Mouse (Mus musculus): ENCODE results near the gene Lhpp. TPM values are rescaled to one million over a fixed set of nuclear protein-coding genes. Genes with fewer than 3 reads are reported as not detected.

The Lhpp gene
- polyA plus RNA-seq (2015; fragmentation: Nextera tagmentation; extraction: Ambion mirVana) = 8.8 and 10.6 TPM in 2 replicates

GRCm38 (mm10) chr7:132610468-132611318 is at the start of gene Lhpp:
Lhpp (plus strand) TSS chr7:132610638.

GRCm38 (mm10) chr7:132576116-132576650 is 34.3 kb upstream of the Lhpp start, which contains the start of gene Oat:
Oat (minus strand) TSS chr7:132576398.

DNA sequence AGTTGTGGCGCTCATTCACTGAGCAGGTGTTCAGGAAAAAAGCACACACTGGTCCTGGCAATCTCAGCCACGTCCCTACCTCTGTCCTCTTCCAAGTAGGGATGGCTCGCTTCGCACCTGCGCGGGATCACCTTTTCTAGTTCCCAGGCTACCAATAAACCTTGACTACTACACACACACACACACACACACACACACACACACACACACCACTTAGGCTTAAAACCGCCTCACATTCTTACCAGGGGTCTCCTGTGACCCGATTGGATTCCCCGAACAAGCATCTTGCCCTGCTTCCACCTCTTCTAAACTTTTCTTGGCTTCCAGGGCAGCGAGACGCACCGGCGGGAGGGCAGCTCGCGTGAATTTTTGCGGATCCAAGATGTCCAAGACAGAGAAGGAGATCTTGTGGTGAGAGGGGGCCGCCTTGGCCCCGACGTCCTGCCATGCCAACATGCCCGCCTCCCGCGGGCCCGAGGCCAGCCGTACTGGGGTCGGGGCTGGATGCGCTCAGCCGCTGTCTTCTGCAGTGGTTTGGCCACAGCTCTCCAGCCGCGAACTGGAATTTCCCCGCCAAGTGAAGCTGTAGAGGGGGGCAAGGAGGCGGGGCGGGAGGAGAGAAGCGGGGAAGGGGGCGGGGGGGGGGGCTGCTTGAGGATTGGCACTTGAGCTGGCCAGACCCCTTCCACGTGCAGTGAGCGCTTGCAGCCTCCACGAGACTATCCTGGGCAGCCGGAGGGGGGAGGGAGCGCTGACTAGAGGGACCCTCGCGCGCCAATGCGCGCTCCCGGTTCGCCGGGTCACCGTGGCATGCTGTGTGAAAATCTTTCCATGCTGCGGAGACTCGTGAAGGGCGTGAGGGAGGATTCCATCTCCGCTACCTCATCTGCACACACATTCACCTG is 11.1 kb upstream of the Lhpp start, which contains the start of gene Nkx1-2:
TSS of gene Nkx1-2 (minus strand) at position 567 of the 905 bp plus-strand sequence.

Other genes starting within 250 kb of the Lhpp start
- 84.0 and 103 TPM in 2 replicates for gene Oat, start 34.2 kb upstream of the Lhpp start, polyA plus RNA-seq (2015; fragmentation: Nextera tagmentation; extraction: Ambion mirVana)
- not detected in 2 replicates for gene Nkx1-2, start 11.0 kb upstream of the Lhpp start, polyA plus RNA-seq (2015; fragmentation: Nextera tagmentation; extraction: Ambion mirVana)
- gene Fam53b, start 203.2 kb downstream of the Lhpp start, polyA plus RNA-seq (2015; fragmentation: Nextera tagmentation; extraction: Ambion mirVana) = 15.1 and 17.7 TPM in 2 replicates
- 29.2 and 35.3 TPM in 2 replicates for gene Eef1akmt2, start 242.0 kb downstream of the Lhpp start, polyA plus RNA-seq (2015; fragmentation: Nextera tagmentation; extraction: Ambion mirVana)
- gene Abraxas2, start 248.6 kb downstream of the Lhpp start, polyA plus RNA-seq (2015; fragmentation: Nextera tagmentation; extraction: Ambion mirVana) = 29.3 and 33.4 TPM in 2 replicates